Mouse (Mus musculus): ENCODE data around the gene Mxd1. TPM values are rescaled to one million over a fixed set of nuclear protein-coding genes. Genes with fewer than 3 reads are reported as not detected.

Mxd1 gene
- polyA plus RNA-seq, 1 experiment = 413 TPM

GRCm38 (mm10) chr6:86639180-86640160, 29.5 kb downstream of the Mxd1 start:
- peak overlapping the region; percentile 80 for H3K27ac ChIP-seq (ENCODE audit: insufficient read depth, low read depth, low read length)
- H3K27me3 ChIP-seq (ENCODE audit: control insufficient read depth, insufficient read depth, low read length) = no peaks in the 10 kb centered on the region
- H3K36me3 ChIP-seq (ENCODE audit: control insufficient read depth, insufficient read depth, low read length) = no peaks in the 10 kb centered on the region
- H3K4me3 ChIP-seq (ENCODE audit: low read depth, low read length) = no peak overlapping the region
- H3K4me1 ChIP-seq (ENCODE audit: control insufficient read depth, insufficient read depth, insufficient read length, low read length) = peaks cover 38% of the 10 kb centered on the region
- 76% methylated on average over 18 of the region's 18 CpGs for WGBS
- no peak for TF ChIP-seq POLR2A (IDR thresholded peaks at IDR 0.05; ENCODE audit: low read depth, low read length)
- TF ChIP-seq CTCF (IDR thresholded peaks at IDR 0.05; ENCODE audit: extremely low read depth, insufficient read length, insufficient replicate concordance, low read depth, low read length) = no peak

DNA sequence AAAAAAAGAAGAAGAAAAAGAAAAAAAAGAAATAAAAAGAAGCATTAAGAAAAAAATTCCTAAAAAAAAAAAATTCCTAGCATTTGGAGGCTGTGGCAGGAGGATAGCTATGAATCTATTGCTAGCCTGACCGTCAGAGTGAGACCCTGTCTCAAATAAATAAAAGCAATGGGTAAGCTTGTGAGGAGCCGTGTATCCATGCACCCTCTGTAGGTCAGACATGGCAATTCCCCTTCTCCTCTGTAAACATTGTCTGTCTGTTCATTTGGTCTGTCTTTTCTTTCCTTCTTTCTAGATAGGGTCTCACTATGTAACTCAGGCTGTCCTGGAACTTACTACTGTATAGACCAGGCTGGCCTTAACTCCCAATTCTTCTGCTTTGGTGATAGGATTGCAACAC, 30.5 kb downstream of the Mxd1 start:
- WGBS = 59% methylated on average over 2 of the region's 2 CpGs
- Histone ChIP-seq H3K36me3 (ENCODE audit: control insufficient read depth, insufficient read depth, low read length) (no peaks in the 10 kb centered on the region), H3K27me3 (ENCODE audit: control insufficient read depth, insufficient read depth, low read length) (no peaks in the 10 kb centered on the region), H3K4me1 (ENCODE audit: control insufficient read depth, insufficient read depth, insufficient read length, low read length) (peaks cover 40% of the 10 kb centered on the region), H3K27ac (ENCODE audit: insufficient read depth, low read depth, low read length) (peak overlapping the region; percentile 27; the same call in 1 of the 2 replicates), H3K4me3 (ENCODE audit: low read depth, low read length) (no peak overlapping the region)
- TF ChIP-seq POLR2A (IDR thresholded peaks at IDR 0.05; ENCODE audit: low read depth, low read length) = no peak
- TF ChIP-seq CTCF (IDR thresholded peaks at IDR 0.05; ENCODE audit: extremely low read depth, insufficient read length, insufficient replicate concordance, low read depth, low read length) = no peak

DNA sequence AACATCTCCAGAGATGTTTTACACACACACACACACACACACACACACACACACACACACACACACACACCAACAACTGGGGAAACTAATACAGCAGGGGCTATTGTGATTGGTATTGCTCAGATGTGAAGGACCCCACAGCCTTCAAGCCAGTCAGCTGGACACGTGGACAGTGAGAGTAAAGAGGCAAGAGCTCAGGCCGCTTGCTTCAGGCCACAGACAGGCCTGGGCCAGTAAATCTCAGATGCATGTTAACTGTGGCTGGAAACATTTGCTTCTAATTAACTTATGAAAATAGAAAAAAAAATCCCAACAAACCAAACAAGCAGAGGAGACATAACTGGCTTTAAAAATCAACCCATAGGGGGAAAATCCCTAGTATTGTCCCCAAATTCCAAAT, 31.1 kb downstream of the Mxd1 start:
- H3K27me3 ChIP-seq (ENCODE audit: control insufficient read depth, insufficient read depth, low read length) = no peaks in the 10 kb centered on the region
- TF ChIP-seq POLR2A (IDR thresholded peaks at IDR 0.05; ENCODE audit: low read depth, low read length) = no peak
- WGBS = 93% methylated on average over 2 of the region's 2 CpGs
- no peaks in the 10 kb centered on the region for H3K36me3 ChIP-seq (ENCODE audit: control insufficient read depth, insufficient read depth, low read length)
- H3K4me1 ChIP-seq (ENCODE audit: control insufficient read depth, insufficient read depth, insufficient read length, low read length) = peaks cover 40% of the 10 kb centered on the region
- H3K4me3 ChIP-seq (ENCODE audit: low read depth, low read length) = no peak overlapping the region
- peak overlapping the region; percentile 98 for H3K27ac ChIP-seq (ENCODE audit: insufficient read depth, low read depth, low read length)

DNA sequence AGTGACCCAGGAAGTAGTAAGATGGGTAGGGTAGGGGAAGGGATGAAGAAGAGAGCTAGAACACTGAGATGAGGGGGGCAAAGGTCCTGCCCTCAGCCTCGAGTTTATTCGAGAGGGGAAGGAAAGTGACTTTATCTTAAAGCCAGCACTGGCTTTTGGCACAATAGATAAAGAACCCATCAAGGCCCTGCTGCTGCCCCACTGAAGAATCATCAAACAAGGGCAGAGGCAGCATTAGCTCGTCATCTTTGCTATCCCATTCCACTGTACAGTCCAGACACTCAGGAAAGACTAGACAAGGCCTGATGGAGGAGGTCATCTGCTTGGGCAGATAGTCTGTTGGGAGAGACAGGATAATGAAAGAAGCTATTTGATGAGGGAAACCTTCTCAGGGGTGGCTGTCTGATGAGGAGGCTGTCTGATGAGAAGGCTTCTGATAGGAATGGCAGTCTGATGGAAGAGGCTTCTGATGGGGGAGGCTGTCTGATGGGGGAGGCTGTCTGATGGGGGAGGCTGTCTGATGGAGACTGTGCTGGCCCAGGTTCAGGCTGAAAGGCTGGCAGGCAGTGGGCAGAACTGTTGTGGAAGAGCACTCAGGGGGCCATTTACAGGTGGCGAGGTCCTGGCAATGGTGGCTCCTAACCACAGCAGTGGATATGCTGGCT, 31.7 kb downstream of the Mxd1 start:
- Histone ChIP-seq H3K36me3 (ENCODE audit: control insufficient read depth, insufficient read depth, low read length) (no peaks in the 10 kb centered on the region), H3K27me3 (ENCODE audit: control insufficient read depth, insufficient read depth, low read length) (no peaks in the 10 kb centered on the region), H3K27ac (ENCODE audit: insufficient read depth, low read depth, low read length) (peak overlapping the region; percentile 98), H3K4me3 (ENCODE audit: low read depth, low read length) (no peak overlapping the region), H3K4me1 (ENCODE audit: control insufficient read depth, insufficient read depth, insufficient read length, low read length) (peaks cover 40% of the 10 kb centered on the region)
- 45% methylated on average over 4 of the region's 4 CpGs for WGBS
- TF ChIP-seq CTCF (IDR thresholded peaks at IDR 0.05; ENCODE audit: extremely low read depth, insufficient read length, insufficient replicate concordance, low read depth, low read length) (no peak), POLR2A (IDR thresholded peaks at IDR 0.05; ENCODE audit: low read depth, low read length) (no peak)

GRCm38 (mm10) chr6:86636495-86636894, 32.5 kb downstream of the Mxd1 start:
- Histone ChIP-seq H3K4me3 (ENCODE audit: low read depth, low read length) (no peak overlapping the region), H3K36me3 (ENCODE audit: control insufficient read depth, insufficient read depth, low read length) (no peaks in the 10 kb centered on the region), H3K27me3 (ENCODE audit: control insufficient read depth, insufficient read depth, low read length) (no peaks in the 10 kb centered on the region), H3K4me1 (ENCODE audit: control insufficient read depth, insufficient read depth, insufficient read length, low read length) (peaks cover 39% of the 10 kb centered on the region), H3K27ac (ENCODE audit: insufficient read depth, low read depth, low read length) (peak overlapping the region; percentile 98)
- TF ChIP-seq CTCF (IDR thresholded peaks at IDR 0.05; ENCODE audit: extremely low read depth, insufficient read length, insufficient replicate concordance, low read depth, low read length) (no peak), POLR2A (IDR thresholded peaks at IDR 0.05; ENCODE audit: low read depth, low read length) (peak; percentile 37; the same call in 1 of the 2 replicates)
- 30% methylated on average over 2 of the region's 2 CpGs for WGBS

DNA sequence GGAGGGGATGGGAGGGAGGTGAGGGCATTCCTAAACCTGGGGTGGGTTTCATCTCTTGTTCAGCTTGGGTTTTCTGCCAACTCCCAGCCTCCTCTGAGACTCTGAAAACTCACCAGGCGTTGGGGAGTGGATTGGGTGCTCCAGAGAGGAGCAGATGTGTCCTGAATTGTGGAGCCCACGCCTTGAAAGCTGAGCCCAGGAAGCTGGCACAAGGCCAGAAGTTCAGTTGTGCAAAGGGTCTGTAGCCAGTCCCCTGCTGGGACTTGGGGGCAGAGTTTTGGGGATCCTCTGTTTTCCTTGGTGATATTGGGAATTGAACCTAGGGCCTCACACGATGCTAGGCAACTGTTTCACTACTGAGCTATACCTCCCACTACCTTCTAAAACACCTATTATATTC, 38.8 kb downstream of the Mxd1 start:
- no peak for TF ChIP-seq CTCF (IDR thresholded peaks at IDR 0.05; ENCODE audit: extremely low read depth, insufficient read length, insufficient replicate concordance, low read depth, low read length)
- 57% methylated on average over 3 of the region's 3 CpGs for WGBS
- H3K4me1 ChIP-seq (ENCODE audit: control insufficient read depth, insufficient read depth, insufficient read length, low read length) = peaks cover 14% of the 10 kb centered on the region
- H3K27me3 ChIP-seq (ENCODE audit: control insufficient read depth, insufficient read depth, low read length) = no peaks in the 10 kb centered on the region
- H3K36me3 ChIP-seq (ENCODE audit: control insufficient read depth, insufficient read depth, low read length) = no peaks in the 10 kb centered on the region
- H3K27ac ChIP-seq (ENCODE audit: insufficient read depth, low read depth, low read length) = no peak overlapping the region
- H3K4me3 ChIP-seq (ENCODE audit: low read depth, low read length) = no peak overlapping the region

DNA sequence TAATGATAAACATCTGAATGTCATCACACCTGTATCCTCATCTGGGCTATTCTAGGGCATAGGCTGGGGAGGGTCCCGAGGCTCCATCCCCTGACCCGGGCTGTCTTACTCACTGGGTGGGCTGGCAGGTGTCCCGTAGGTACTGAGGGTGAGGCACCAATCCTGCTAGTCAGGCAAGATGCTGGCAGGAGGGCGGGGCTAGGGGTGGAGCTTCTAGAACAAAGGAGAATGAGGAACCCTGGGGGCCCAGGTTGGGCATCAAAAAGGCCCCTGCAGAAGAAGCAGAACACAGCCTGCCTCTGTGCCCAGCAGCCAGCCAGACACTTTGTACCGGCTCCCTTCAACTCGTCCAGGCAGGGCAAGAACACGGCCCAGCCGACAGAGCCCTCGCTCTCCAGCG, 41.0 kb downstream of the Mxd1 start, which contains the start of gene Asprv1:
Gene Asprv1, plus strand, starts transcription at position 219 of the 400 bp plus-strand sequence.
- Histone ChIP-seq H3K4me3 (ENCODE audit: low read depth, low read length) (no peak within 1 kb of the TSS), H3K36me3 (ENCODE audit: control insufficient read depth, insufficient read depth, low read length) (no peaks in the 10 kb centered on the region), H3K27ac (ENCODE audit: insufficient read depth, low read depth, low read length) (no peak within 1 kb of the TSS), H3K27me3 (ENCODE audit: control insufficient read depth, insufficient read depth, low read length) (no peaks in the 10 kb centered on the region), H3K4me1 (ENCODE audit: control insufficient read depth, insufficient read depth, insufficient read length, low read length) (peaks cover 14% of the 10 kb centered on the region)
- TF ChIP-seq CTCF (IDR thresholded peaks at IDR 0.05; ENCODE audit: extremely low read depth, insufficient read length, insufficient replicate concordance, low read depth, low read length) (no peak), POLR2A (IDR thresholded peaks at IDR 0.05; ENCODE audit: low read depth, low read length) (no peak)
- 66% methylated on average over 10 of the region's 10 CpGs for WGBS

Measured in small intestine, adult 2 months (tissue).